Mouse (Mus musculus) olfactory bulb, adult 2 months (tissue): Measurements from ENCODE around the gene Osbp2.

Source experiments
- CTCF ChIP-seq: fragments of 200-500 bp; IDR thresholded peaks from 2 replicates; pipeline ENCODE4 v1.5.1; 2012; ENCODE audit warnings: low read depth, mild to moderate bottlenecking, low read length, moderate library complexity; ENCODE audit not compliant: insufficient read depth
- POLR2A ChIP-seq: fragments of 200-500 bp; IDR thresholded peaks from 2 replicates; pipeline ENCODE4 v1.6.1; 2012; ENCODE audit warnings: mild to moderate bottlenecking, low read depth, low read length, moderate library complexity; ENCODE audit not compliant: insufficient read depth

GRCm38 (mm10) chr11:3859778-3860177 lies 3.9 kb downstream of the Osbp2 start:
- TF ChIP-seq CTCF (no peak), POLR2A (no peak)
